Mouse (Mus musculus) erythroblast, embryonic 14.5 days (primary cell): ENCODE data around the gene Wnt3a. TPM values are rescaled to one million over a fixed set of nuclear protein-coding genes. Genes with fewer than 3 reads are reported as not detected.
"Not testable (repeated sequence)": the region's sequence is repeated elsewhere in the genome, so short reads cannot be mapped to it uniquely, and the experiment has no call there.

Experiments used
- H3K27me3 ChIP-seq: 2 replicates; pipeline ENCODE4 v1.6.1; 2012; ENCODE audit warnings: inconsistent platforms; ENCODE audit not compliant: control insufficient read depth
- H3K36me3 ChIP-seq: 2 replicates; pipeline ENCODE4 v1.6.1; 2012; ENCODE audit warnings: mild to moderate bottlenecking, inconsistent platforms; ENCODE audit not compliant: control insufficient read depth
- H3K4me1 ChIP-seq: 2 replicates; pipeline ENCODE4 v1.6.1; 2012; ENCODE audit warnings: inconsistent platforms; ENCODE audit not compliant: control insufficient read depth
- H3K4me3 ChIP-seq: replicated peaks from 2 replicates; pipeline ENCODE3; 2012; ENCODE audit warnings: moderate library complexity, mild to moderate bottlenecking, inconsistent platforms
- H3K9me3 ChIP-seq: 2 replicates; pipeline ENCODE4 v1.6.1; 2012; ENCODE audit warnings: low read length, inconsistent platforms, mixed read lengths; ENCODE audit not compliant: control insufficient read depth
- GATA1 ChIP-seq: IDR thresholded peaks from 2 replicates; pipeline ENCODE4 v1.6.1; 2012; ENCODE audit warnings: low read length, inconsistent platforms, mixed read lengths
- TAL1 ChIP-seq: IDR thresholded peaks from 3 replicates; pipeline ENCODE4 v1.6.1; 2012; ENCODE audit warnings: low read length, inconsistent platforms, mixed read lengths
- polyA plus RNA-seq: library from polyadenylated mRNA; stranded (reverse); fragments of >175 nt; gene quantifications from 2 replicates; pipeline ENCODE4 v1.2.3, GENCODE M21; 2012

Gene Wnt3a
- polyA plus RNA-seq, 1 experiment, result 0.02 TPM

DNA sequence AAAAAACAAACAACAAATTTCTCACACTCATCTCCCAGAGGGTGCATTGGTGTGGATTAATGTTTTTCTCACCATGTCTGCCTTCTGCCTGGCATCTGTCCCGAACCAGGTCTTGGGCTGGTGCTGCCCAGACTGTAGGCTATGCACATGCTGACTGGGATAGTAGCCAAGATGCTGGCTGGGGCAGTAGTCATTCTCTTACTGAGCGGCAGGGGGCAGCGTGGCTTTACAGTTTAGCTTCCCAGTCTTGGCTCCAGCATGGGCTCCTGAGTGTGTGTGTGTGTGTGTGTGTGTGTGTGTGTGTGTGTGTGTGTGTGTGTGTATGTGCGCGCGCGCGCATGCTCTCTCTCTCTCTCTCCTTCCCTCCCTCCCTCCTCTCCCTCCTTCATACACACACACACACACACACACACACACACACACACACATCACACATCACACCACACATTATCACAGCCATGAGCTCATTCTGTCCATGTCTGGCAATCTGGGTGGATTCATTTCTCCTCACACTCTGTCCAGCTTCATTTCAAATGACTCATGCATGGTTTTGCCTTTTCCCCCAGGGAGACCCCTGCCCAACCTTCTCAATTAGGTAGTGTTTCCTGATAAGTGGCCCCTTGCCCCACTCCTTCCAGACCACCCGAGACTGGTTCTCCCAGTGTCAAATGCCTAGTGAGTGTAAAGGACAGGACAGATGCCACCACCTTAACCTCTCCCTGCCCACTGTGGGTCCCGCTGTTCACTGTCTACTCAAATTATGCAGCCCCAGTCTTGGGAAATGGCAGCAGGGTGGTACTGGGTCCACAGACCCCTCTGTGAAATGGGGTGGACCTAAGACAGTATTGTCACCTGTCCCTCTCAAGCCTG lies 12.4 kb upstream of the Wnt3a start:
- TF ChIP-seq GATA1, result no peak
- no peak for TF ChIP-seq TAL1
- Histone ChIP-seq H3K9me3 (no peaks in the 10 kb centered on the region; the same call in 1 of the 2 replicates), H3K36me3 (no peaks in the 10 kb centered on the region), H3K27me3 (peaks cover 78% of the 10 kb centered on the region), H3K4me1 (no peaks in the 10 kb centered on the region), H3K4me3 (no peak overlapping the region)

DNA sequence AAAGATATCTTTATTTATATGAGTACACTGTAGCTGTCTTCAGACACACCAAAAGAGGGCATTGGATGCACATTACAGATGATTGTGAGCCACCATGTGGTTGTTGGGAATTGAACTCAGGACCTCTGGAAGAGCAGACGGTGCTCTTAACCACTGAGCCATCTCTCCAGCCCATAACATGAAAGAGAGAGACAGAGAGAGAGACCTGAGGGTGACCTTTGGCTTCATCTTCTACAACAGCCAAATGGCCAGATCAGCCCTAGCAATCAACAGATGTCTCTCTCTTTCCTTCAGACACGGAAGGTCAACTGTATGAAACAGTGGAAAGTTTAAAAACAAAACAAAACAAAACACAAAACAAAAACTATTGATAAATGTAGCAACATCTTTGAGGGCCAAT lies 10.5 kb upstream of the Wnt3a start:
- not testable (repeated sequence) for H3K4me1 ChIP-seq, H3K4me3 ChIP-seq, H3K36me3 ChIP-seq, H3K9me3 ChIP-seq
- H3K27me3 ChIP-seq, result peaks cover 78% of the 10 kb centered on the region

DNA sequence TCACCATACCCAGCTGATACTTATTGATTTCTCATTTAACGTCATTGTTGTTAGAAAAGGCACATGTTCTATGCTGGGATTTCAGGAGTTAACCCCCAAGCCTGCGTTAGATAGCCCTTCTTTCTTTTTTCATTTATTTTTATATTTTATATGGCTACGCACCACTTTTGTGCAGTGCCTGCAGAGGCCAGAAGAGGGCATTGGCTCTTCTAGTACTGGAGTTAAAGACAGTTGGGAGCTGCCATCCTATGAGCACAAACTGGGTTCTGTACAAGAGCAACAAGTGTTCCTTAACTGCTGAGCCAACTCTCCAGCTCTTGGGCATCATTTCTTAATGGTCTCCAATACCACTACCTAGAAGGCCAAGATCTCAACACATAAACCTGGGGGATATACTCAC lies 9.6 kb upstream of the Wnt3a start:
- no peaks in the 10 kb centered on the region for H3K36me3 ChIP-seq
- H3K4me1 ChIP-seq, result no peaks in the 10 kb centered on the region
- H3K27me3 ChIP-seq, result peaks cover 78% of the 10 kb centered on the region
- no peak for TF ChIP-seq TAL1
- TF ChIP-seq GATA1, result no peak
- H3K9me3 ChIP-seq, result no peaks in the 10 kb centered on the region
- no peak overlapping the region for H3K4me3 ChIP-seq

DNA sequence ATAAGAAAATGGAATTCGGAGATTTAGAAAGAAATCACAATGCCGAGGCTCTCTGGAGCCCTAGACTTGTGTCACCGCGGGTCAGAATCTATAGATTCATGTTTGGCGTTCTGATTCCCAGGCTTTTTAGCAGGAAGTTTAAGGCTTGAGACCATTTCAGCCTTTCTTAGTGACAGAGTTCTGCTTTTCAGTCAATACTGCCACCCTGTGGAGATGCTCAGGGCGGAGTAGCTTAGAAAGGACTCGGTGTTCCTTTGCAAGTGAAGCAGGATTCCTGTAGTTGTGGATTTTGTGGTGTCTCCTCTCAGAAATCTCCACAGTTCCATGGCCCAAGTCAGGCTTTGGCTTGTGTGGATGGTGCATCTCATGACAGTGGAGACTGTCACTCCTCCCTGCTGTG lies 7.4 kb upstream of the Wnt3a start:
- Histone ChIP-seq H3K9me3 (no peaks in the 10 kb centered on the region), H3K4me1 (no peaks in the 10 kb centered on the region), H3K27me3 (peaks cover 75% of the 10 kb centered on the region), H3K36me3 (no peaks in the 10 kb centered on the region), H3K4me3 (no peak overlapping the region)
- TF ChIP-seq GATA1 (no peak), TAL1 (no peak)

DNA sequence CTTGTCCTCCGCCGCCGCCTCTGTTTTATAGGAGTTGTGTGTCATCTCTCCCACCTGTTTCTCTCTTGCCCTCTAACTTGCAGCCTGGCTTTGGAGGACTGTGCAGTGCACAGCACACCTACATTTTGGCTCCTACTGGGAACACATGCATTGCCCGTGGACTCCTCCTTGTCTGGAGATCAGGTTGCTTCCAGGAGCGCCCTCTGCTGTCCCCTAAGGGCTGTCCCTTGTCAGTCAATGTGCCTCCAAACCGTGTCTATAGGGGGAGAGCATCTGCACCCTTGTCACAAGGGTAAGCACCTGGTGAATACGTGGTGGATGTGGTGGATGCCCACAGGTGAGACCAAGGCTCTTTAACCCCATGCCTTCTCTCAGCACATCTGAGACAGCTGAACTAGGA lies 3.1 kb upstream of the Wnt3a start:
- Histone ChIP-seq H3K4me3 (no peak overlapping the region), H3K27me3 (peaks cover 96% of the 10 kb centered on the region), H3K36me3 (no peaks in the 10 kb centered on the region), H3K9me3 (peaks cover 6% of the 10 kb centered on the region; the same call in 1 of the 2 replicates), H3K4me1 (peaks cover 2% of the 10 kb centered on the region; the same call in 1 of the 2 replicates)
- TF ChIP-seq TAL1, result no peak
- no peak for TF ChIP-seq GATA1

DNA sequence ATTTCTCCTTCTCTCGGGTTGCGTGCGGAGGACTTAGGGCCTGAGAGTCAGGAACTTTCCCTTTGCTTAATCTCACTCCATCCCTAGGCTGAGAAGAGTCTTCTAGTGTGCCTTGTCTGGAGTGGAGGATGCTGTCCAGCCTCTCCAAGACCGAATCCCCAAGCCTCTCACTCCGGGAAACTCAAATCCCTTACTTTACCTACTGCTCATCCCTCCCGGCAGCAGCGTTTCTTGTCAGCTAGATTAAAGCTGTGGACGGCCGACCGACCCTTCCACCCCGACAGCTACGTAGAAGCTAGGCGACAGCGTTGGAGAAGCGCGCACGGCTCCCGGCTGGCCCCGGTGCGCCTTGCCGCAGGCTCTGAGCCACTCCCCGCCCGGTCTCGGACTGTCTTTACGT lies 846 bp downstream of the Wnt3a start:
- H3K9me3 ChIP-seq, result peaks cover 7% of the 10 kb centered on the region; the same call in 1 of the 2 replicates
- no peak for TF ChIP-seq TAL1
- TF ChIP-seq GATA1, result no peak
- H3K36me3 ChIP-seq, result no peaks in the 10 kb centered on the region
- H3K4me1 ChIP-seq, result peaks cover 2% of the 10 kb centered on the region; the same call in 1 of the 2 replicates
- H3K4me3 ChIP-seq, result no peak overlapping the region
- peaks cover 91% of the 10 kb centered on the region for H3K27me3 ChIP-seq

DNA sequence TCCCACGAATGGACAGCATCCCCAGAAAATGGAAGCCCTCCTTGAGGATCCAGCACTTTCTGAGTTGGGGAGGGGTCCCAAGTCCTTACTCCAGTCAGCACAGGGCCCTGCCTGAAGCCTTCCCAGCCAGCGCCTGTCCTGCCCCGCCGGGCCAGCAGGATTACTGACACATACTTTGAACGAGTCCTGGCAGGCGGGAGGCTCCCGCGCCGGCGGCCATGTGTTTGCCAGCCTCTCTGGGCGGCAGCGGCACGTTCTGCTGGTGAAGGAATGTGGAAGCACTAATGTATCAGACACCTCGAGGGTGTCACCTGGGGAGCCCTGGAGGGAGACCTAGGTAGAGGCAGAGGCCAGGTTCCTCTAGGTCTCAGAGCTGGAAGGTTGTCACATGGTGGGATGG lies 6.4 kb downstream of the Wnt3a start:
- Histone ChIP-seq H3K4me1 (no peaks in the 10 kb centered on the region), H3K9me3 (peaks cover 2% of the 10 kb centered on the region; the same call in 1 of the 2 replicates), H3K4me3 (no peak overlapping the region), H3K27me3 (peaks cover 89% of the 10 kb centered on the region), H3K36me3 (no peaks in the 10 kb centered on the region)
- TF ChIP-seq TAL1 (no peak), GATA1 (no peak)

DNA sequence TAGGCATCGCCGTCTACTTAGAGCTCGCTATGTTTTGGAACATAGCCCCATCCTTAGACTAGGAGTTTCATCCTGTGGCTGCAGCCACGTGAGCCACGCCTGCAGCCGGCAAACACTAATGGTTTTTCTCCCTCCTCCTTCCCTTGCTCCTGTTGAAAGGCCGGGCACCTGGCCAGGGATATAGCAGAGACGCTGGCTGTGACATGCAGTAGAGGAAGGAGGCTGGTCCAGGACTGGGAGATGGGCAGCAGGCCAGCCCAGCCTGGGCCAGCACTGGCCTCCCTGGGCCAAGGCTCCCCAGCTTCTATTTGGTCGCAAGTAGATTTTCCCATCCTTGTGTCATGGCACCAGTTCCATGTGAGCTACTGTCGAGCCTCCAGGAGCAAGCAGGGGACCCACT lies 7.6 kb downstream of the Wnt3a start:
- H3K27me3 ChIP-seq, result peaks cover 88% of the 10 kb centered on the region
- no peaks in the 10 kb centered on the region for H3K9me3 ChIP-seq
- no peak overlapping the region for H3K4me3 ChIP-seq
- TF ChIP-seq TAL1 (no peak), GATA1 (no peak)
- H3K4me1 ChIP-seq, result no peaks in the 10 kb centered on the region
- no peaks in the 10 kb centered on the region for H3K36me3 ChIP-seq

DNA sequence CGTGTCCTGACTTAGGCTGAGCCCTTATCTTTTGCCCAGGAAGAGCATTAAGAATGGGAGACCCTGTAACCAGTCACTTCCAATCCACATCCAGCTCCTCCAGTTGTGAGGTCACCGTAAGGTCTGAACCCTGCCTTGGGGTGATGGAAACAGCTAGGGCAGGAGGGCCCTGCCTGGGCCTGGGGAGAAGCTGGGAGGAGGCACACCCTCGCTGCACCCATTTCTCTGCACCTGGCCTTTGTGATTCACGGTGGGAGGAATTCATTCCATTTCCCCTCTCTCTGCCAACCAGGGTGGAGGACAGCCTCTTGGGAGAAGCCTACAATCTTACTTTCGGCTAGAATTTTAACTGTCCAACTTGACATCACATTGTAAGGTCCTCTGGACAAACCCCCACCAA lies 8.4 kb downstream of the Wnt3a start:
- TF ChIP-seq TAL1 (no peak), GATA1 (no peak)
- H3K27me3 ChIP-seq, result peaks cover 86% of the 10 kb centered on the region
- no peak overlapping the region for H3K4me3 ChIP-seq
- no peaks in the 10 kb centered on the region for H3K4me1 ChIP-seq
- H3K9me3 ChIP-seq, result no peaks in the 10 kb centered on the region
- no peaks in the 10 kb centered on the region for H3K36me3 ChIP-seq
